Mouse (Mus musculus) frontal cortex, postnatal 36 days (tissue): ENCODE data around the gene Tex14.

Experiments
- DNase-seq, 2 experiments: peaks; one replicate each; pipeline ENCODE4 v3.0.0; 2022; ENCODE audit warnings: low spot score in 2 of 2

Tex14 gene

DNA sequence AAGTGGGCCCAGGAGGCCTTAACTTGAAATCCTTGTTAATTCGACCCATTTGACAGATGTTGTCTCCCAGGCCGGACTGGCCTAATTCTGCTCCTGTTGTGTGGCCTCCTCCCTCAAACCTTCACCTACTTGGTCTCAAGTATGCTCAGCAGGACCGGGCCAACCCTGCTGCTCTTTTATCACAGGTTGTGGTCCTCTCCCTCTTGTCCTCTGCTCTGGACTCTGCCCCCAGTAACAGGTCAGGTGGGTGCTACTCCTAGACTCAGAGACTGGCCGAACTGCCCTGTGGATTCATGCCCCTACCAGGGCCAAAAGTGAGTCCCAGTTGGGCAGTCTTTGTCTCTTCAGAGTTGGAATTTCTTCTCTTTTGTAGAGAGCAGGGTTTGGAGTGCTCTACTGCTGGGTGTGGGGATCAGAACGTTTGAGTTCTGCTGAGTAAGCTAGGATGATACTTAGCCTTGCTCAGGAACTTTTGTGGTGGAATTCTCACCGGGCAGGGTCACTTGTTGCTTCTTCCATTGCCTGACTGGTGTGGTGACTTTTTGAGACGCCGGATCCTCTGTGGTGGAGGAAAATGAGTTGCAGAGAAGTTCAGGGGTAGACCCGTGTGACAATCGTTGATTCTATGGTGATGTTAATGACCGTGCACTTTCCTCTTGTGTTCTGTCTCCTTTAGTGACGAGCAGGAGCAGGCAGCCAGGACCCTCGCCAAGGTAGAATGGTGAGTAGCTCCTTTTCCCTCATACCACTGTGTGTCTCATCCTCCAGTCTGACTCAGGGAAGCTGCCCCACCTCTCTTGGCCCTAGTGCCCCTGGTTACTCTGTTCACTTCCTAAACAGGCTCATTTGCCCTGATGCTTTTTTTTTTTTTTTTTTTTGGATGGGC is 188.1 kb downstream of the Tex14 start:
- DNase-seq = no peak

DNA sequence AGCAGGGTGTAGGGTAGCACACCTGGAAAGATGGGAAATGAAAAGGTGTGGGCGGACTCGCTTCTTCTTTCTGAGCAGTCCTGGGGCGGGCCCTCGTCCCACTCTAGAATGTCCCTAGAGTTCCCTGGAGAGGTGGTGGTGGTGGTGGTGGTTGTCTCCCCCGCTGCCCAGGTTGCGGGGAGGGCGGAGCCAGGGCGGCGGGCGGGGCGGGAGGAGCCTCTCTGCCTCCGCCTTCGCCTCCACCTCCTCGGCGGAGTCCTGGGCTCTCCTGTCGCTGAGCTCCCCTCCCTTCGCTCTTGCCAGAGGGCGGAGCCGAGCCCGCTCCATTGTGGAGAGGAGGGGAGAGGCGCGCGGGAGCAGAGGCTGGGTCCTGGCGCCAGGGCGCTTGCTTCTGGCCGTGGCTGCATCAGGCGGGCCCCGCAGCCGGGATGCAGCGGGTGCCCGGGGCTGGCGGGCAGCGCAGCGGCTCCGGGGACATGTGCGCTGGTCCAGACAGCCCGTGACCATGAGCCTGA is 190.5 kb downstream of the Tex14 start:
- peak; percentile 83 to 85 for DNase-seq

DNA sequence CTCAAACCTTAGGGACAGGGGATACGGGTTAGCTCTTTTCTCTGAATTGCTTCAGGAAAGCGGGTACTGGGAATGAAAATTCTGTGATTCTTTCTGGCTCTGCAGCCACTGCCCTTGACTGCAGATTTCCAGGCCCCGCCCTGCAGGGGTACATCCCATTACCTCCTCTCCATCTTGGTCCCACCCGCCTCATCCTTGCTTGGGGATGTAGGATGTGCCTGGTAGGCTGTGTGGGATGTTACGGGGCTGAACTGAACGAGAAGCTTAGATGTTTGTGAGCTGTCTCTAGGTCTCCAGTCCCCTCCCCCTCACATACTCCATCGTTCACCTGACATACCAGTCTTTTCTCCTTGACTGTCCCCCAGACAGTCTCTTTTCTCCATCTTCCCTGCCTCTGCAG is 191.1 kb downstream of the Tex14 start:
- DNase-seq = peak in 1 of 2 experiments; percentile 57

DNA sequence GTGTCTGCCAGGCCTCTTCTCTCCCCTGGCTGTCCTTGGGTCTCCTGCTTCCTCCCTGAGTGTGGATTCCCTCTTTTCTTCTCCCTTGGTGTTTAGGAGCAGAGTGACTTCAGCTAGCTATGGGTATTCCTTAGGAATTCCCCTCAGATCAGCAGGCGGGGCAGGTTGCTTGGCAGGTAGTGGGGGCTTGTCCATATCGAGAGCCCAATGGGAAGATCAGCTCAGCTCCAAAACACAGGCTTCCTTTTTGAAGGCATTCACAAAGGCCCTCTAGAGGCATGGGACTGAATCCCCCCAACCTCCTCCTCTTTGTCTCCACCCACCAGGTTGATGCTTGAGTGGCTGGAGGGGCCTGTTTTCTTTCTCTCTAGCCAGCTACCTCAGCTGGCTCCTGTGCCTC is 191.6 kb downstream of the Tex14 start:
- no peak for DNase-seq

DNA sequence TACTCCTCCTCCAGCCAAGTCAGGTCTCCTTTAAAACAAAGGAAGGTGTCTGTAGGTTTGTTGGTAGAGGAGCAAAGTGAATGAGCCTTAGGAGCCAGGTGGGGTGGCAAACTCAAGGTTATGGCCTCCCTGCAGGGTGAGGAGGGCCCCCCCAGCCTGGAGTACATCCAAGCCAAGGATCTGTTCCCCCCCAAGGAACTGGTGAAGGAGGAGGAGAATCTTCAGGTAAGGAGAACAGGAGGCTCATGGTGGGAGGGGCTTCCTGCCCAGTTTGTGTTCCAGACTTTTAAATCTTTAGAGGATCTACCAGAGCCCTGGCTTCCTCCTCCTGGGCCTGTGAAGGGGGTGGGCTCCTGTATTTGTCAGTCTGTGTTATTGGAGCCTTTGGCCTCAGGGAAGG is 192.2 kb downstream of the Tex14 start:
- DNase-seq = no peak

DNA sequence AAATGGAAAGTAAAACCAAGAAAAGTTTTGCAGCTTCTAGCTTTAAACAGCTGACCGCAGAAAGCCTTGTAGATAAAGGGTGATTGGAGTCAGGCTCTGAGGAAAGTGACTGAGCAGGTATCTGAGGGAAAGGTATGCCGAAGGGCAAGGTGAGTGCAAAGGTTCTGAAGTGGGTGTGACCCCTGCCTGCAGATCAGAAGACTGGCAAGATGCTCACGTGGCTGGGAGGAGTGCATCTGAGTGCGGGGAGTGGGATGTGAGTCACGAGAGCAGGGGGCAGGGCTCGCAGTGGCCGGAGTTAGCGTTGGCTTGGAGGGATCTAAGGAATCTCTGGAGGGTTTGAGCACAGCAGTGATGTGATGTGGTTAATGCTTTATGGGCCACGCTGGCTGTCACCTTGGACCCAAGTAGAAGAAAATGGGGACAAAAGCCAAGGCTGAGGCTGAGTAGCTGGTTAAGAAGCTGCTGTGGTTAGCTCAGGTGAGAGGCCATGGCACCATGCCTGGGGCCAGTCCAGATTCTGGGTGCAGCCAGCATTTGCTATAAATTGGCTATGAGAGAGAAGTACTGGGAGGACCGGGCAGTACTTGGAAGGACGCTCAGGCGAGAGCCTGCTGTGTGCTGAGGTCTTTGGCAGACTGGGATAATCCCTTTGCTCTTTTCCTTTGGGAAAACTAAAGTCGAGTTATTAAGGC is 194.7 kb downstream of the Tex14 start:
- DNase-seq = no peak

DNA sequence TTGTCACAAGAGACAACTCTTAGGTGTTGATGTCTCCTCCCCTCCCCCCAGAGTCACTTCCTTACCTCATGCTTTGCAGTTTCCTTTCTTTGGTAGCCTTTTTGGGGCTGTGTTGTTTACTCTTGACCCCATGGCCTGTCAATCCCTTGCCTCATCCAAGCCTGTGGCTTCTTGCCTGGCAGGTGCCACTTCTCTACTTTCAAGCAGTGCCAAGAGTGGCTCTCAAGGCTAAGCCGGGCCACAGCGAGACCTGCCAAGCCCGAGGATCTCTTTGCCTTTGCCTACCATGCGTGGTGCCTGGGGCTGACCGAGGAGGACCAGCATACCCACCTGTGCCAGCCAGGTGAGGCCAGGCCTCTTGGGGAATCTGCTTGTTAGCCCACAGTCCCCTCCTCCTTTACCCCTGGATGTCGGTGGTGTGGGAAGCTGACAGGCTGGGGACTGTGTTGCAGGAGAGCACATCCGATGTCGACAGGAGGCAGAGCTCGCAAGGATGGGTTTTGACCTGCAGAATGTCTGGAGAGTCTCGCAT is 195.5 kb downstream of the Tex14 start:
- DNase-seq = no peak

DNA sequence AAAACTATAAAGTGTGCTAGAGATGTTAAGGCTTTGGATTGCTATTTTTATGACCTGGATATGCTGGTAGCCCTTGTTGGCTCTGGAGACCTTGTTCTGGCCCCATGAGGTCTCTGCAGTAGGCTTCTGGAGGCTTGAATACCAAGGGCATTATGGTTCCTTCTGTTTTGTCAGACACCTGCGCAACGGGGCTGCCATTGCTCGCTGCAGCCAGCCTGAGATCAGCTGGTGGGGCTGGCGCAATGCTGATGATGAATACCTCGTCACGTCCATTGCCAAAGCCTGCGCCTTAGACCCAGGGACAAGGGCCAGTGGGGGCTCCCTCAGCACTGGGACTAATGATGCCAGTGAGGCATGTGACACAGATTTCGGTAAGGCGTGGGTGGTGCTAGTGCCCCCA is 197.4 kb downstream of the Tex14 start:
- no peak for DNase-seq

DNA sequence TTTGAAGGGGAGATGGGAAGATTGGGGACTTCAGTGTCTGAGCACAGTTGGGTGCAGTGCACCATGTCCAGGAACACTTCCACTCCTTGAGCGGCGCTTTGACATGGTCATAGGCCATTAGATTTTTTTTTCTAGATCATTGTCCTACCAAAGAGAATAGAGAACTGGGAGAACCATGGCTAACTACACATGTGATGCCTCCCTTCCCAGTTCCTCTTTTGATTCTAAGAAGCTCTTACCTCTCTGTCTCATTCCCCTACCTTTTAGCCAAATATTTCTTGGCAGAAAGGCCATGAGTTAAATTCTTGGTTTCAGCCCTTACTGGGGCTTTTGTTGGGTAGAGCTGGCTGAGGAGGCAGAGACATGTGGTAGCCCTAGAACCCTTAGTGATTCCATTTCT is 198.7 kb downstream of the Tex14 start:
- no peak for DNase-seq
